Mouse (Mus musculus): ENCODE data around the gene Slc37a1.

GRCm38 (mm10) chr17:31315046-31315792 is 28.6 kb downstream of the Slc37a1 start:
- no peak for TF ChIP-seq CTCF (IDR thresholded peaks at IDR 0.05; ENCODE audit: control insufficient read depth, insufficient read depth, insufficient read length)
- TF ChIP-seq MYOG (IDR thresholded peaks at IDR 0.05; ENCODE audit: control insufficient read depth, extremely low read depth, insufficient read length), result no peak
